Mouse (Mus musculus): ENCODE data around the gene Aoc1. TPM values are rescaled to one million over a fixed set of nuclear protein-coding genes. Genes with fewer than 3 reads are reported as not detected.
"Not testable (repeated sequence)": the region's sequence is repeated elsewhere in the genome, so short reads cannot be mapped to it uniquely, and the experiment has no call there.

Aoc1 gene
- polyA plus RNA-seq, 1 experiment: 7.3 TPM

DNA sequence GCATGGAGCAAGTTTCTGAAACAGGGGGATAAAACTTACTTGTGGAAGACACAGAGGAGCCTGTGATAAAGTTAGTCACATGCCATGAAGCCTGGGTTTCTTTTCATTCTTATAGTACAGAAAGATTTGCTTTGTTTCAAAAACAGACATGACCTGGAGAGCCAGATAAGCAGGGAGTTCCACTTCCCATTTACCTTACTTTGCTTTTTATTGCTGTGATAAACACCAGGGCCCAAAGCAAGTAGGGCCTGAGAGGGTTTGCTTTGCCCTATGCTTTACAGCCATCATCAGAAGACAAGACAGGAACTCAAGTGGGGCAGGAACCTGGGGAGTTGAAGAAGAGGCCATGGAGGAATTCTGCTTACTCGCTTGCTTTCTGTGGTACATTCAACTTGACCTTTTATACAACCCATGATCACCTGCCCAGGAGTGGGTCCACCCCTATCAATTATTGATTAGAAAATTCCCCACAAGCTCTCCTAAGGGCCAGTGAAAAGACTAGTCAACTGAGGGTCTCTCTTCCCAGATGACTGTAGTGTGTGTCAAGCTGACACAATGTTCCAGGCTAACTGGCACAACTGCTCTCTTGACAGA lies 7.4 kb upstream of the Aoc1 start:
- Histone ChIP-seq H3K27ac (ENCODE audit: insufficient read depth, low read depth, low read length) (peak overlapping the region; percentile 95), H3K27me3 (replicated peaks; ENCODE audit: control insufficient read depth, insufficient read depth, low read length) (no peaks in the 10 kb centered on the region), H3K4me1 (ENCODE audit: control insufficient read depth, insufficient read depth, low read length) (peaks cover 49% of the 10 kb centered on the region), H3K4me3 (ENCODE audit: insufficient read depth, low read depth, low read length) (no peak overlapping the region), H3K36me3 (ENCODE audit: control insufficient read depth, insufficient read depth, low read length) (no peaks in the 10 kb centered on the region)
- TF ChIP-seq POLR2A (IDR thresholded peaks at IDR 0.05; ENCODE audit: low read depth, low read length) (no peak), CTCF (conservative IDR thresholded peaks at IDR 0.05; ENCODE audit: insufficient read depth, insufficient read length, low read depth, low read length) (no peak)
- DNase-seq: peak; percentile 67
- WGBS: 53% methylated on average over 1 of the region's 1 CpGs

DNA sequence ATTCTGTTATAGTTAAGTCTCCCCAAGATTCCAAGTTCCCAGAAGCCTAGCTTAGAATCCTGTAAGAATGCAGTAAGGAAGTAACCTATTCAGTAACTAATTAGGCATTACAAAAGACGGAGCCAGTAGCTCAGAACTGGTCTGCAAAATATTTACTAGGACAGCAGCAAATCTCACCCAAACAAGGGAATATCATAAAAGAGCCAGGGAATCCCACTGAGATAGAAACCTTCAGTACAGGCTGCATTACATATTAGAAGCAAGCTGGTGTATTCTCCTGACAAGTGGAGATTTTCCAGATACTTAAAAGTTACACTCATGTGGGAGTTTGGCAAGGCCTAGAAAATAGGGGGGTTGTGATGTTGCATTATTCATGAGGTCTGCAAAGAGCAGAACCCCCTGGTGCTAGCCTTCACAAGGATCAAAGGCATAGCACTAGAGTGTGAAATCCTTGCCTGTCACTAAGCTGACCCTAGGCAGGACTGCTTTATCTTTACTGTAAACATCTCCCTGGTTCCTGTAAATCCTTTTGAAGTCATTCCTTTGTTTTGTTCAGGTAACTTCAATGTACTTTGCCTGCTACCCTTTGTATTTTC lies 6.2 kb upstream of the Aoc1 start:
- peak overlapping the region; percentile 95 for H3K27ac ChIP-seq (ENCODE audit: insufficient read depth, low read depth, low read length)
- H3K4me3 ChIP-seq (ENCODE audit: insufficient read depth, low read depth, low read length); H3K36me3 ChIP-seq (ENCODE audit: control insufficient read depth, insufficient read depth, low read length); H3K27me3 ChIP-seq (replicated peaks; ENCODE audit: control insufficient read depth, insufficient read depth, low read length): not testable (repeated sequence)
- 32% methylated on average over 1 of the region's 1 CpGs for WGBS
- H3K4me1 ChIP-seq (ENCODE audit: control insufficient read depth, insufficient read depth, low read length): peaks cover 51% of the 10 kb centered on the region
- peak; percentile 88 for DNase-seq

DNA sequence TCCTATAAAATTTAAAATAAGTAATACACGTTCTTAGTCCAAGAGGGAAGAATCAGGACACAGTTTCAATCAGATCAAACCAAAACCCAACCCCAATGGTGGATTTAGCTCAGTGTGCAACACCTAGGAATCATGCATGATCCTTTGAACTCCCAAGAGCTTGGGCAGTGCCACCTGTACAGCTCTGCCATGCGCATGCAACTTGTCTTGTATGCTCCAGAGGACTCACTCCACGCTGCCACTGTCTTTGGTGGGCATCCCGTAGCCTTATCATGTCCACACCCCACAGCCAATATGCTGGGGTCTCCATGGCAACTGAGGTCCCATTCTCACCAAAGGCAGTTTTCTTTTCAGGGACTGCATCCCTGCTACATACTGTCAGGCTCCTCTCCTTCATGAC lies 5.5 kb upstream of the Aoc1 start:
- no peak for DNase-seq
- Histone ChIP-seq H3K36me3 (ENCODE audit: control insufficient read depth, insufficient read depth, low read length) (no peaks in the 10 kb centered on the region), H3K27ac (ENCODE audit: insufficient read depth, low read depth, low read length) (peak overlapping the region; percentile 48), H3K4me1 (ENCODE audit: control insufficient read depth, insufficient read depth, low read length) (peaks cover 55% of the 10 kb centered on the region), H3K27me3 (replicated peaks; ENCODE audit: control insufficient read depth, insufficient read depth, low read length) (no peaks in the 10 kb centered on the region), H3K4me3 (ENCODE audit: insufficient read depth, low read depth, low read length) (no peak overlapping the region)
- 75% methylated on average over 4 of the region's 4 CpGs for WGBS
- no peak for TF ChIP-seq CTCF (conservative IDR thresholded peaks at IDR 0.05; ENCODE audit: insufficient read depth, insufficient read length, low read depth, low read length)
- TF ChIP-seq POLR2A (IDR thresholded peaks at IDR 0.05; ENCODE audit: low read depth, low read length): no peak

DNA sequence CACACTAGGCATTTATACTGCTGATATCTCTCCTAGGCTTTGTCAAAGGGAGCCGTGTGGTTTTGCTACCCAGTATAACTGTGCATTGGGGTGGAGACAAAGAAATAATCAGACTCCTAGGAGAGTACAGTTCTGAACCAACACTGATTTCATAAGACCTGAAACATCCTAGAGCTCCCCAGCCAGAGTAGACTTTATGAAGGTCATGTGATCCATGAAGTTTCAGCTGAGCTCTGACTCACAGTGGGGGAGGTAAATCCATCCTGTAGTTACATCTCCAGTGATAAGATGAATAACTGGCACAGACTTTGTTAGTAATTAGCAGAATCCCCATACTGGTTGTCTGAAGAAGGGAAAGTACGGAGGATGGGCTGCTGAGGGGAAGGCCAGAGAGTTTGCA lies 2.9 kb upstream of the Aoc1 start:
- Histone ChIP-seq H3K36me3 (ENCODE audit: control insufficient read depth, insufficient read depth, low read length) (no peaks in the 10 kb centered on the region), H3K27ac (ENCODE audit: insufficient read depth, low read depth, low read length) (no peak overlapping the region), H3K4me1 (ENCODE audit: control insufficient read depth, insufficient read depth, low read length) (peaks cover 61% of the 10 kb centered on the region), H3K27me3 (replicated peaks; ENCODE audit: control insufficient read depth, insufficient read depth, low read length) (no peaks in the 10 kb centered on the region), H3K4me3 (ENCODE audit: insufficient read depth, low read depth, low read length) (no peak overlapping the region)
- WGBS: 72% methylated on average over 2 of the region's 2 CpGs
- no peak for DNase-seq
- TF ChIP-seq POLR2A (IDR thresholded peaks at IDR 0.05; ENCODE audit: low read depth, low read length) (no peak), CTCF (conservative IDR thresholded peaks at IDR 0.05; ENCODE audit: insufficient read depth, insufficient read length, low read depth, low read length) (no peak)

DNA sequence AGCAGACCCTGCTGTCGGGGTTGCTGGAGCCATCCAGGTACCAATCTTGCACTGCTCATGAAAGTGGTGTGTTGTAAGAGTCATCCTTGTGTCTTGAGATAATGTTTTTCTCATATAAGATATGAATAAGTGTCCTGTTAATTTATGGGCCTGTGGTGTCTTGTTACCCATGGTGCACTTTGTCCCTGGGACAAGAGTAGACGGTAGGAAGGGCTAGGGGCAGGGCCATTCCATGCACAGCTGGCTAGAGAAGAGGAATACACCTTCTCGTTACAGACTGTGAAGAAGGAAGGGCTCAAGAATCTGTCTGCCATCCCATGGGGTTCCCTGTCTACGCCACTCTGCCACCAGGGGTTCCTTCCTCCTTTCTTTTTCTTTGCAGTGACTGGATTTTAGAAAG lies 1.9 kb downstream of the Aoc1 start:
- no peaks in the 10 kb centered on the region for H3K36me3 ChIP-seq (ENCODE audit: control insufficient read depth, insufficient read depth, low read length)
- DNase-seq: peak; percentile 50
- H3K4me1 ChIP-seq (ENCODE audit: control insufficient read depth, insufficient read depth, low read length): peaks cover 64% of the 10 kb centered on the region
- no peak overlapping the region for H3K4me3 ChIP-seq (ENCODE audit: insufficient read depth, low read depth, low read length)
- H3K27ac ChIP-seq (ENCODE audit: insufficient read depth, low read depth, low read length): peak overlapping the region; percentile 80
- TF ChIP-seq POLR2A (IDR thresholded peaks at IDR 0.05; ENCODE audit: low read depth, low read length) (no peak), CTCF (conservative IDR thresholded peaks at IDR 0.05; ENCODE audit: insufficient read depth, insufficient read length, low read depth, low read length) (no peak)
- no peaks in the 10 kb centered on the region for H3K27me3 ChIP-seq (replicated peaks; ENCODE audit: control insufficient read depth, insufficient read depth, low read length)
- 73% methylated on average over 4 of the region's 4 CpGs for WGBS

DNA sequence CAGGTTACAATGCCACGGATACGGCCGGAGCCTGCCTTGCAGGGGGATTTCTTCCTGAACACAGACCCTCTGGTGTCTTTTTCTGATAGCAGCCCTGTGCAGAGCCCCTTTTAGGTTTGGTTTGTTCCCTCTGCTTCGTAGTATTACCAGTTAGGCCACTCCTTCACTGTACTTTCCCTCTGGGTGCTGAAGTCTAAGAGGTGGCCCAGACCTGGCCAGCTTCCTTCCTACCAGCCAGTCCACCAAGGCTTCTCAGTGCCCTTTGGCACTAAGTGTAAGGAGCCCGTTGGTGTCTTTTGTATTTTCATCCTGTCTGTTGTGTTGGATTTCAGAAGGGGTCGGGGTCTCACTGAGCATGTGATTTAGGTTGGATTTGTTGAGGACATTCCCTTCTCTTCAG lies 2.8 kb downstream of the Aoc1 start:
- peak overlapping the region; percentile 98 for H3K27ac ChIP-seq (ENCODE audit: insufficient read depth, low read depth, low read length)
- H3K27me3 ChIP-seq (replicated peaks; ENCODE audit: control insufficient read depth, insufficient read depth, low read length): no peaks in the 10 kb centered on the region
- TF ChIP-seq POLR2A (IDR thresholded peaks at IDR 0.05; ENCODE audit: low read depth, low read length): no peak
- no peak for TF ChIP-seq CTCF (conservative IDR thresholded peaks at IDR 0.05; ENCODE audit: insufficient read depth, insufficient read length, low read depth, low read length)
- DNase-seq: peak; percentile 76
- H3K4me1 ChIP-seq (ENCODE audit: control insufficient read depth, insufficient read depth, low read length): peaks cover 55% of the 10 kb centered on the region
- H3K36me3 ChIP-seq (ENCODE audit: control insufficient read depth, insufficient read depth, low read length): no peaks in the 10 kb centered on the region
- no peak overlapping the region for H3K4me3 ChIP-seq (ENCODE audit: insufficient read depth, low read depth, low read length)
- WGBS: 70% methylated on average over 6 of the region's 6 CpGs

DNA sequence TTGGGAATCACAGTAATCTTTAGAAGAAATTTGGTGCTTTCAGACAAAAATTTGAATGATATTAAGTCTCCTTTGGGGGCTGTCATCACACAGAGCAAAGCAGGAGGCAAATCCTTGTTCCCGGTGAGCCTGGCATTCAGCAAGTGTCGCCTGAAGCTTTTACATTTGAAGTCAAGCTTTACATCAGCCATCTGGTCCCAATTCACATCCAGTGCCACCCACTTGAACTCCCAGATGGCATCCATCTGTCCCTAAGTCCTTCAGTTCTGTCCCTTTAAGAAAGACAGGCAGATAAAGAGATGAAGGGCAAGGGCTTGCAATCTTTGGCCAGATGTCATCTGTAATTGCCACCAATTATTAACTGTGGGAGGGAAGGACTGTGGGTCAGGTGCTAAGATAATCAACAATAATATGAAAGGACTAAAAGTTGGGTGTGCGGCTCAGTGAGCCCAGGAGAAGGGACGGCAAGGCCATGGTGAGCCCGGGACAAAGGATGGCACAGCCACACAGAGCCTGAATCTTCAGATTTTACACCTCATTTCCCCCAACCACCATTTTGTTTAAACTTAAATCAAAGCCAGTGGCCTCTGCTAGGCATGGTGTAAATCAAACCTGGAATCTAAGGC lies 3.9 kb downstream of the Aoc1 start:
- TF ChIP-seq POLR2A (IDR thresholded peaks at IDR 0.05; ENCODE audit: low read depth, low read length): peak; percentile 43
- TF ChIP-seq CTCF (conservative IDR thresholded peaks at IDR 0.05; ENCODE audit: insufficient read depth, insufficient read length, low read depth, low read length): no peak
- DNase-seq: peak; percentile 70
- H3K36me3 ChIP-seq (ENCODE audit: control insufficient read depth, insufficient read depth, low read length): no peaks in the 10 kb centered on the region
- no peaks in the 10 kb centered on the region for H3K27me3 ChIP-seq (replicated peaks; ENCODE audit: control insufficient read depth, insufficient read depth, low read length)
- peak overlapping the region; percentile 95 for H3K27ac ChIP-seq (ENCODE audit: insufficient read depth, low read depth, low read length)
- H3K4me1 ChIP-seq (ENCODE audit: control insufficient read depth, insufficient read depth, low read length): peaks cover 49% of the 10 kb centered on the region
- 56% methylated on average over 5 of the region's 5 CpGs for WGBS
- H3K4me3 ChIP-seq (ENCODE audit: insufficient read depth, low read depth, low read length): no peak overlapping the region
